Mouse (Mus musculus): ENCODE results near the gene Tmbim6.

Tmbim6 gene

DNA sequence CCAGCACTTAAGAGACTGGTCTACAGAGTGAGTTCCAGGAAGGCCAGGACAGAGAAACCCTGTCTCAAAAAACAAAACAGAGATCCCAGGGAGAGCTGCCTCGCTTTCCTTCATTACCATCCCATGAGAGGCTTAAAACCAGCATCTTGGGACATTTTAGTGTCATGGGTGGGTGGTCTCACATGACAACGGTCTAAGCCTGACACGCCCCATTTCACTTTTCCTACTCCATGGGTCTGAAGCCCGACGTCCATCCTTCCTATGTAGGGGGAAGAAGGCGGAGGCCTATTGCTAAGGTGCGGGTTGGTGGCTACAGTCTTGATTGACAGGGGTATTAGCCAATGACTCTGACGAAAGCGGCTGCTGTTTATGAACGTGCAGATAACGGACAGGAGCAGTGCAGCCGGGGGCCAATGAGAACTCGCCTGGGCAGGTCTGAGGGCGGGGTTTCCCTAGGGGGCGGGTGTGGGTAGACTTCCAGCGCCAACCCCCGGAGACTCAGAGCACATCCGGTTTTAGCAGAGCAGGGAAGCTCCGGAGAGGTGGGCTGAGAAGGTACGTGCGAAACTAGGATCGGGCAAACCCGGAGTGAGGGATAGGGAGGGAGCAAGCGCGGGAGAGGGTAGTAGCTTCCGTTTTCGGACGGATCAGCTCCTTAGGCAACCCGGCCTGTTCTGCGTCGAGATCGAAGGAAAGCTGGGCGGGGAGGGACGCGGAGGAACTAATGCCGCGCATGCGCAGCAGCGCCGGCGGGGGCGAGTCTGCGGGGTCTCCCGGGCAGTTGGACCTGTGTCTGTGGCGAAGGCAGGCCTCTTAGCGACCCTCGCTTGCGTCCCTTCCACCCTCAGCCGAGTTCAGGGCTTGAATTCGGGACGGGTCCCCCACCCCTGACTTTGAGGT is at the start of gene Tmbim6:
Gene Tmbim6 (plus strand): TSS at position 397 of the 900 bp plus-strand sequence.
- in situ Hi-C loops (cut with MboI, MseI): no loop called here

- in situ Hi-C loops (cut with MboI, MseI): no loop called here
Measured at GRCm38 (mm10) chr15:99343414-99344147, 49.1 kb upstream of the Tmbim6 start.

- in situ Hi-C loops (cut with MboI, MseI): no loop called here
Measured at GRCm38 (mm10) chr15:99344148-99344870, 48.4 kb upstream of the Tmbim6 start.

- in situ Hi-C loops (cut with MboI, MseI): no loop called here
Measured at GRCm38 (mm10) chr15:99344961-99345360, 47.7 kb upstream of the Tmbim6 start.

DNA sequence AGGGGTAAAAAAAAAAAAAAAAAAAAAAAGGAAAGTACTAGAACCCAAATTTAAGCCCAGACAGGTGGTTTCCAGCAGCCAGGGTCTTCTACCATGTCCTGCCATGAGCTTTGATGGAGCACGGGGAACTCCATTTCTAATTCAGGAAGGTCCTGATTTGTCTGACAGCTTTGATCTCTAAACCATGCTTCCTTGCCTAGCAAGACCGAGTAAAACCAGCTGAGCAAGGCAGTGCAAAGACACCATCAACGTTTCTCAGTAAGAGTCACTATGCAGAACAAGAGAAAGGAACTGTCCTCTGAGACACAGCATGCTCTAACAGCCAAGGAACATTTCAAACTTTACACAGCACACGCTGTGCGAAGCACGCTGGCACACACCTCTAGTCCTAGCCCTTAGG is 41.1 kb upstream of the Tmbim6 start:
- in situ Hi-C loops (cut with MboI, MseI): no loop called here

DNA sequence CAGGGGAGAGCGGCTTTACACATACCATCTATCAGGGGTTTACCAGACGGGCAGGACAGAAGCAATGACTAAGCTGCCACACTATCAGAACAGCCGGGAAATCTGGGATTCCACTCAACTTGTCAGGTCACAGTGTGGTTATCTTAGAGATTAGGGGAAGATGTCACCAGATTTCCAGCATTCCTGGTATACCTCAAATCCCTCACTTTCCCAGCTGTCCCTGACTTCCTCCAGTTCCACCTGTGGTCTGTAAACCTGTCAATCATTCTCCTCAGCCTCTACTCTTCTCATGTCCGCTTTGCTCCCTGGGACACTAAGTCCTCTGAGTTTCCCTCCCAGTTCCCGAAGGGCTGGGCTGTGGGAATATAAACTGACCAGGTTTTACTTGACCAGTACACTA is 40.4 kb upstream of the Tmbim6 start:
- in situ Hi-C loops (cut with MboI, MseI): no loop called here

- in situ Hi-C loops (cut with MboI, MseI): no loop called here
Measured at GRCm38 (mm10) chr15:99355660-99356059, 37.0 kb upstream of the Tmbim6 start.

DNA sequence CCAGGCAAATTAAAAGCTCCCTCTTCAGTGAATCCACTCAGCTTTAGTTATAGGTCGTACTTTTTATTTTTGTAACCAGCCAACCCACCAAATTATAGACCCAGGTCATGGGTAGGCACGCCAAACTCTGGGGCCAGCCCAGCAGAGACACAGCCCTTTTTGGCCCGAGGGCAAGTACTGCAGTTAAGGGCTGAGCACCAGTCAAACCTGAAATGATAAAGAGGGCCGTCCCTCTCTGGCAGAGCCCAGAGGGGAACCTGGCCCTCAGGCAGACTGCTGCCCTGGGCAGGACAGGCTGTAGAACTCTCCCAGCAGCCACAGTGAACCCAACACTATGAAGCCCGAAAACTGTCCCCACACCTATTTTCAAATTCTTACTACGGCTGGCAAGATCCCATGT is 36.2 kb upstream of the Tmbim6 start:
- in situ Hi-C loops (cut with MboI, MseI): no loop called here

GRCm38 (mm10) chr15:99358952-99359351 is 33.7 kb upstream of the Tmbim6 start:
- in situ Hi-C loops (cut with MboI, MseI): no loop called here

DNA sequence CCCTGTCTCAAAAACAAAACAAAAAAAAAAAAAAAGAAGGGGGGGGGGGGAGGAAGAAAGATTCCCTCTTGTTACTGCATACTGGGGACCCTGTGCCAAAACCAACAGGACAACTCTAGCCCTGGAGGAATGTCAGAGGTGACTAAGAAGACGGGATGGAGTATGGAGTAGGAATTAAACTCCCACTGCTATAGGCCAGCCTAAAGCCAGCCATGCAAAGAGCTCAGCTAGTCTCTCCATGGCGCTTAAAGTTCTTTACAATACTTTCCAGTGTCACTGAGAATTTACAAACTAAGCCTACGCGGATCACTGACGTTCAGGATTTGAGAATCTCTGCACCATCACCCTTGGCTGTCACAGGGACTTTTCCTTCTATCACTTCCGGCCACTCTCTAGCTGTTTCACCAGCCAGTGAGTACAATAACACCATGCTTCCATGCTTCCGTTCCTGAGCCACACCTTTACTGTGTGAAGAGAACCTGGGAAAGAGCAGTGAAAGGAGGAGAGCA is 28.6 kb upstream of the Tmbim6 start:
- in situ Hi-C loops (cut with MboI, MseI): no loop called here

- in situ Hi-C loops (cut with MboI, MseI): loop anchor here (5.0 kb wide), 1 partner anchor 73 kb away; no protein-coding TSS in a partner anchor
Measured at GRCm38 (mm10) chr15:99364921-99365320, 27.8 kb upstream of the Tmbim6 start.

DNA sequence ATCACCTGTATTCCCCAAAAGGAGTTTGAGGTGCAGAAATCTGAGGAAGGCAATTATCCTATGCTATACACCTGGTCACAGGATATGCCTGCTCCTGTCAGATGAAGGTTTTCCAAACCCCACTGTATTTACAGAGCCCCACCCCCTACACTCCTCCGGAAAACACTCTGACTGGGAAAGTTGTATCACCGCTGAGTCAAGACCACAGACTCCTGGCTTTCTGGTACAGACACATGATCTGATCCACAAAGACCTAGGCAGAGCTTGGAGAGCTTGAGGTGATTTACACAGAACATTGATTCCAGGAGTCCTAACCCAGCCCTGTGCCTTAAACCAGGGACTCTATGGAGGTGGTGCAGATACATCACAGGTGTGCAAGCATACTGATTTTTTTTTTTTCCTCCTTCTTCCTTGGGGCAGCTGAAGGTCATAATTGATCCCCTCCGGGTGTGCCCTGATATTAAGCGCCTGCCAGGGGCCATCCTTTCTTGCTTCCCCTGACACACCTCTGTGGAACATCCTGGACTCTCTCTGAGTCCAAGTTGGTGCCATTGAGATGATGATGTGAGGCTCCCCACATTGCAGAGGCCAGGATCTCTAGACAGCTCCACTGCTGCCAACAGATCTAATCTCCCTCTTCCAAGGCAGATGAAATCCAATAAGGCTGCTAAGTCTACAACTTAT is 24.0 kb upstream of the Tmbim6 start:
- in situ Hi-C loops (cut with MboI, MseI): loop anchor here (5.0 kb wide), 1 partner anchor 76 kb away; no protein-coding TSS in a partner anchor

- in situ Hi-C loops (cut with MboI, MseI): loop anchor here (5.0 kb wide), 1 partner anchor 77 kb away; no protein-coding TSS in a partner anchor
Measured at GRCm38 (mm10) chr15:99369391-99370171, 23.1 kb upstream of the Tmbim6 start.

- in situ Hi-C loops (cut with MboI, MseI): no loop called here
Measured at GRCm38 (mm10) chr15:99370259-99370691, 22.4 kb upstream of the Tmbim6 start, which contains the start of gene Fmnl3. Gene Fmnl3, minus strand, starts transcription at chr15:99370482.

- in situ Hi-C loops (cut with MboI, MseI): no loop called here
Measured at GRCm38 (mm10) chr15:99371526-99372340, 20.9 kb upstream of the Tmbim6 start.

- in situ Hi-C loops (cut with MboI, MseI): no loop called here
Measured at GRCm38 (mm10) chr15:99372761-99373160, 19.9 kb upstream of the Tmbim6 start.

DNA sequence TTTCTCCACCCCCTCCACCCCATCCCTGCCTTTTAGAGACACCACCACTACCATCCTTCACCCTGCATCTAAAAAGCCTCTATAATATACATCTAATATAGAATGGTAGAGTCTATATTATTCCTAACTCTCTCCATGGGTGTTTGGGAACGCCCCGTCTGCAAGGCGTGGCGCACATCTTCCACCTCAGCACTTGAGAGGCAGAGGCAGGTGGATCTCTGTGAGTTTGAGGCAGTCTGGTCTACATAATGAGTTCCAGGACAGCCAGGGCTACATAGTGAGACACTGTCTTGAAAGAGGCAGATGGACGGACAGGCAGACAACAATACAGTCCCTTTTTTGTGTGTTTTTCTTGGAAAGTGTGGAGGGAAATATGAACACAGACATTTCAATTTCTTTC is 17.6 kb upstream of the Tmbim6 start:
- in situ Hi-C loops (cut with MboI, MseI): loop anchor here (5.0 kb wide), 1 partner anchor 48 kb away; no protein-coding TSS in a partner anchor

GRCm38 (mm10) chr15:99375581-99375980 is 17.1 kb upstream of the Tmbim6 start:
- in situ Hi-C loops (cut with MboI, MseI): loop anchor here (5.0 kb wide), 1 partner anchor 48 kb away; no protein-coding TSS in a partner anchor

DNA sequence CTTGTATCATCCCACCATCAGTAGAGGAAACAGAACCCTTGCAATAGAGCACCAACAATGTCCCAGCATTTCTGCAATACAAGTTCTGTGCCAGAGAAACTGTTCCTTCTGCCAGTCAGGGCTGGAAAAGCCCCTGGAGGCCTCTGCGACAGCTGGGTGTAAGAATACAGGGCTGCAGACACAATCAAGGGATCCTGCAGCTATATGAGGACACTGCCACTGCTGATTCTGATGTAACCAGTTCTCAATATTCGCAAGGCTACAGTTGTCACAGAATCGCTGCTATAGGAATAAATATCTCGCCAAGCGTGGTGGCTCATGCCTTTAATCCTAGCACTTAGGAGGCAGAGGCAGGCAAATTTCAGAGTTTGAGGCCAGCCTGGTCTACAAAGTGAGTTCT is 16.4 kb upstream of the Tmbim6 start:
- in situ Hi-C loops (cut with MboI, MseI): loop anchor here (5.0 kb wide), 1 partner anchor 49 kb away; no protein-coding TSS in a partner anchor

All from T-helper 2 cell (primary cell).